Mouse (Mus musculus) liver, postnatal 0 days (tissue): ENCODE measurements around the gene Il4ra. TPM values are rescaled to one million over a fixed set of nuclear protein-coding genes. Genes with fewer than 3 reads are reported as not detected.

Experiments used
- ATAC-seq: fragments of 200-750 bp; cut with Nextera tagmentation; 2 replicates; pipeline ENCODE4 v1.8.0; 2017; ENCODE audit warnings: mild to moderate bottlenecking, moderate library complexity
- DNase-seq: peaks from one replicate; pipeline ENCODE4 v3.0.0-alpha.2; 2016
- H3K27ac ChIP-seq: fragments of 300-500 bp; sonication (generic); 2 replicates; pipeline ENCODE4 v1.5.1; 2014; ENCODE audit warnings: antibody characterized with exemption, moderate library complexity, mild to moderate bottlenecking, low read depth
- H3K27me3 ChIP-seq: fragments of 300-500 bp; sonication (generic); 2 replicates; pipeline ENCODE4 v1.6.1; 2014; ENCODE audit warnings: low read length, control low read depth, mixed read lengths; ENCODE audit not compliant: insufficient read depth
- H3K36me3 ChIP-seq: fragments of 300-500 bp; sonication (generic); replicated peaks from 2 replicates; pipeline ENCODE4 v1.6.1; 2014; ENCODE audit warnings: mild to moderate bottlenecking, control low read depth, low read length, moderate library complexity, mixed read lengths; ENCODE audit not compliant: insufficient read depth
- H3K4me1 ChIP-seq: fragments of 300-500 bp; sonication (generic); 2 replicates; pipeline ENCODE4 v1.6.1; 2014; ENCODE audit warnings: antibody characterized with exemption, mild to moderate bottlenecking, control low read depth; ENCODE audit not compliant: insufficient read depth
- H3K4me2 ChIP-seq: fragments of 300-500 bp; sonication (generic); 2 replicates; pipeline ENCODE4 v1.6.1; 2014; ENCODE audit warnings: low read depth, mild to moderate bottlenecking, low read length, moderate library complexity, mixed read lengths
- H3K4me3 ChIP-seq: fragments of 300-500 bp; sonication (generic); 2 replicates; pipeline ENCODE4 v1.5.1; 2014; ENCODE audit warnings: low read depth, low read length
- H3K9ac ChIP-seq: fragments of 300-500 bp; sonication (generic); replicated peaks from 2 replicates; pipeline ENCODE4 v1.6.1; 2014; ENCODE audit warnings: mild to moderate bottlenecking, moderate library complexity
- H3K9me3 ChIP-seq: fragments of 300-500 bp; sonication (generic); 2 replicates; pipeline ENCODE4 v1.6.1; 2016; ENCODE audit warnings: mild to moderate bottlenecking, control low read depth, low read length, mixed read lengths
- CTCF ChIP-seq: sonication (generic); IDR thresholded peaks from 2 replicates; pipeline ENCODE4 v1.5.1; 2016; ENCODE audit warnings: antibody characterized with exemption, low read depth
- EP300 ChIP-seq: IDR thresholded peaks from 2 replicates; pipeline ENCODE4 v1.6.1; 2016; ENCODE audit warnings: antibody characterized with exemption, low read depth, mild to moderate bottlenecking
- WGBS: fragments of 180-500 bp; shearing (Covaris S2); extraction: QIAGEN DNeasy Blood & Tissue Kit; methylation state at CpG from one replicate; pipeline ENCODE4 v1.1.7; 2014; ENCODE audit not compliant: insufficient replicate concordance; 5-methylcytosine and 5-hydroxymethylcytosine counted together
- polyA plus RNA-seq: library from polyadenylated mRNA; unstranded; fragments of >200 nt; fragmentation: Nextera tagmentation; extraction: Ambion mirVana; gene quantifications from 2 replicates; pipeline ENCODE4 v1.2.1, GENCODE M21; 2015

The Il4ra gene
- polyA plus RNA-seq, 1 experiment from 2014 or later, result 9.5 TPM

- DNase-seq (no peak), ATAC-seq (no peak)
- H3K4me2 ChIP-seq, result no peak overlapping the region
- no peak for TF ChIP-seq CTCF
- TF ChIP-seq EP300, result no peak
- H3K9ac ChIP-seq, result no peak overlapping the region
- H3K36me3 ChIP-seq, result no peaks in the 10 kb centered on the region
- no peak overlapping the region for H3K27ac ChIP-seq
- peaks cover 14% of the 10 kb centered on the region for H3K4me1 ChIP-seq
- H3K4me3 ChIP-seq, result no peak overlapping the region
- WGBS, result 32% methylated on average over 6 of the region's 6 CpGs
- H3K27me3 ChIP-seq, result peaks cover 4% of the 10 kb centered on the region; the same call in 1 of the 2 replicates
- H3K9me3 ChIP-seq, result no peaks in the 10 kb centered on the region
Observed at GRCm38 (mm10) chr7:125607384-125608182, 55.7 kb downstream of the Il4ra start.

GRCm38 (mm10) chr7:125608183-125608688, 56.3 kb downstream of the Il4ra start:
- H3K36me3 ChIP-seq, result no peaks in the 10 kb centered on the region
- ATAC-seq (no peak), DNase-seq (no peak)
- H3K27me3 ChIP-seq, result peaks cover 4% of the 10 kb centered on the region; the same call in 1 of the 2 replicates
- no peak overlapping the region for H3K4me2 ChIP-seq
- H3K27ac ChIP-seq, result no peak overlapping the region
- 73% methylated on average over 4 of the region's 4 CpGs for WGBS
- no peak overlapping the region for H3K9ac ChIP-seq
- H3K9me3 ChIP-seq, result no peaks in the 10 kb centered on the region
- H3K4me1 ChIP-seq, result peaks cover 12% of the 10 kb centered on the region; the same call in 1 of the 2 replicates
- TF ChIP-seq EP300 (no peak), CTCF (no peak)
- no peak overlapping the region for H3K4me3 ChIP-seq

GRCm38 (mm10) chr7:125613579-125613978, 61.7 kb downstream of the Il4ra start:
- no peak overlapping the region for H3K27ac ChIP-seq
- no peaks in the 10 kb centered on the region for H3K4me1 ChIP-seq
- DNase-seq, result no peak
- no peak overlapping the region for H3K4me2 ChIP-seq
- ATAC-seq, result no peak
- H3K9me3 ChIP-seq, result no peaks in the 10 kb centered on the region
- no peaks in the 10 kb centered on the region for H3K36me3 ChIP-seq
- TF ChIP-seq CTCF (no peak), EP300 (no peak)
- H3K9ac ChIP-seq, result no peak overlapping the region
- no peaks in the 10 kb centered on the region for H3K27me3 ChIP-seq
- 65% methylated on average over 5 of the region's 5 CpGs for WGBS
- no peak overlapping the region for H3K4me3 ChIP-seq

- ATAC-seq (no peak), DNase-seq (no peak)
- TF ChIP-seq CTCF (no peak), EP300 (no peak)
- Histone ChIP-seq H3K36me3 (no peaks in the 10 kb centered on the region), H3K27ac (no peak overlapping the region), H3K4me2 (no peak overlapping the region), H3K9me3 (no peaks in the 10 kb centered on the region), H3K27me3 (no peaks in the 10 kb centered on the region), H3K4me3 (no peak overlapping the region), H3K4me1 (no peaks in the 10 kb centered on the region), H3K9ac (no peak overlapping the region)
- WGBS, result 78% methylated on average over 7 of the region's 7 CpGs
Observed at GRCm38 (mm10) chr7:125615453-125615852, 63.5 kb downstream of the Il4ra start.

- H3K9me3 ChIP-seq, result no peaks in the 10 kb centered on the region
- no peak for TF ChIP-seq CTCF
- TF ChIP-seq EP300, result no peak
- H3K4me3 ChIP-seq, result no peak overlapping the region
- no peaks in the 10 kb centered on the region for H3K27me3 ChIP-seq
- no peak overlapping the region for H3K9ac ChIP-seq
- H3K36me3 ChIP-seq, result no peaks in the 10 kb centered on the region
- H3K4me1 ChIP-seq, result 0 out of 2 replicates have a peak, but pooled peaks cover 3% of the 10 kb centered on the region
- 52% methylated on average over 7 of the region's 7 CpGs for WGBS
- no peak overlapping the region for H3K4me2 ChIP-seq
- H3K27ac ChIP-seq, result no peak overlapping the region
- ATAC-seq (no peak), DNase-seq (no peak)
Observed at GRCm38 (mm10) chr7:125618016-125618415, 66.1 kb downstream of the Il4ra start.

- 57% methylated on average over 4 of the region's 4 CpGs for WGBS
- no peak overlapping the region for H3K27ac ChIP-seq
- DNase-seq (no peak), ATAC-seq (no peak)
- H3K4me1 ChIP-seq, result 0 out of 2 replicates have a peak, but pooled peaks cover 5% of the 10 kb centered on the region
- no peaks in the 10 kb centered on the region for H3K27me3 ChIP-seq
- no peak overlapping the region for H3K4me2 ChIP-seq
- no peaks in the 10 kb centered on the region for H3K9me3 ChIP-seq
- TF ChIP-seq EP300 (no peak), CTCF (no peak)
- no peak overlapping the region for H3K4me3 ChIP-seq
- no peaks in the 10 kb centered on the region for H3K36me3 ChIP-seq
- H3K9ac ChIP-seq, result no peak overlapping the region
Observed at GRCm38 (mm10) chr7:125620077-125620476, 68.2 kb downstream of the Il4ra start.
